Mouse (Mus musculus): Measurements from ENCODE around the gene Usp15. TPM values are rescaled to one million over a fixed set of nuclear protein-coding genes. Genes with fewer than 3 reads are reported as not detected.
A peak's percentile ranks its signal among the peaks of the same experiment; 100 is the strongest.
"Not testable (repeated sequence)": the region's sequence is repeated elsewhere in the genome, so short reads cannot be mapped to it uniquely, and the experiment has no call there.

Usp15 gene
- 77.0 and 77.1 TPM in 2 replicates for polyA plus RNA-seq (2014; fragmentation: Nextera tagmentation; extraction: Ambion mirVana)

GRCm38 (mm10) chr10:123196835-123197559 lies at the start of gene Usp15:
Gene Usp15, minus strand, starts transcription at chr10:123196995.
- H3K27me3 ChIP-seq (ENCODE audit: control insufficient read depth, insufficient read depth, low read length): no peaks in the 10 kb centered on the region
- no peaks in the 10 kb centered on the region for H3K9me3 ChIP-seq (ENCODE audit: control insufficient read depth, low read length)
- peak within 1 kb of the TSS; percentile 95 for H3K4me3 ChIP-seq (ENCODE audit: low read depth, low read length)
- H3K4me2 ChIP-seq (ENCODE audit: low read depth, severe bottlenecking): peak within 1 kb of the TSS; percentile 59
- H3K9ac ChIP-seq (ENCODE audit: low read length): peak within 1 kb of the TSS; percentile 85
- peak within 1 kb of the TSS; percentile 85 for H3K27ac ChIP-seq (replicated peaks; ENCODE audit: low read depth, low read length)
- 0% methylated on average over 38 of the region's 66 CpGs for WGBS
- ATAC-seq (ENCODE audit: insufficient number of reproducible peaks, low FRiP score, low TSS enrichment, low read depth): peak; percentile 89
- peak; percentile 94 for DNase-seq (ENCODE audit: low spot score)
- no peaks in the 10 kb centered on the region for H3K36me3 ChIP-seq (ENCODE audit: control insufficient read depth, insufficient read depth, low read length)
- H3K4me1 ChIP-seq (ENCODE audit: control insufficient read depth, insufficient read depth, low read length): no peaks in the 10 kb centered on the region

GRCm38 (mm10) chr10:123229420-123229819 lies 32.6 kb upstream of the Usp15 start:
- Histone ChIP-seq H3K9me3 (ENCODE audit: control insufficient read depth, low read length) (no peaks in the 10 kb centered on the region), H3K4me1 (ENCODE audit: control insufficient read depth, insufficient read depth, low read length) (no peaks in the 10 kb centered on the region), H3K27ac (replicated peaks; ENCODE audit: low read depth, low read length) (no peak overlapping the region), H3K27me3 (ENCODE audit: control insufficient read depth, insufficient read depth, low read length) (no peaks in the 10 kb centered on the region), H3K9ac (ENCODE audit: low read length) (no peak overlapping the region), H3K4me3 (ENCODE audit: low read depth, low read length) (no peak overlapping the region), H3K36me3 (ENCODE audit: control insufficient read depth, insufficient read depth, low read length) (no peaks in the 10 kb centered on the region), H3K4me2 (ENCODE audit: low read depth, severe bottlenecking) (no peak overlapping the region)
- DNase-seq (ENCODE audit: low spot score): no peak
- WGBS: 93% methylated on average over 5 of the region's 5 CpGs
- no peak for ATAC-seq (ENCODE audit: insufficient number of reproducible peaks, low FRiP score, low TSS enrichment, low read depth)

GRCm38 (mm10) chr10:123222785-123223184 lies 26.0 kb upstream of the Usp15 start:
- no peak overlapping the region for H3K9ac ChIP-seq (ENCODE audit: low read length)
- H3K27me3 ChIP-seq (ENCODE audit: control insufficient read depth, insufficient read depth, low read length): no peaks in the 10 kb centered on the region
- H3K36me3 ChIP-seq (ENCODE audit: control insufficient read depth, insufficient read depth, low read length): no peaks in the 10 kb centered on the region
- WGBS: 86% methylated on average over 5 of the region's 5 CpGs
- H3K4me3 ChIP-seq (ENCODE audit: low read depth, low read length): no peak overlapping the region
- H3K4me2 ChIP-seq (ENCODE audit: low read depth, severe bottlenecking): no peak overlapping the region
- no peak overlapping the region for H3K27ac ChIP-seq (replicated peaks; ENCODE audit: low read depth, low read length)
- DNase-seq (ENCODE audit: low spot score) (no peak), ATAC-seq (ENCODE audit: insufficient number of reproducible peaks, low FRiP score, low TSS enrichment, low read depth) (no peak)
- H3K9me3 ChIP-seq (ENCODE audit: control insufficient read depth, low read length): no peaks in the 10 kb centered on the region
- H3K4me1 ChIP-seq (ENCODE audit: control insufficient read depth, insufficient read depth, low read length): no peaks in the 10 kb centered on the region

- H3K27me3 ChIP-seq (ENCODE audit: control insufficient read depth, insufficient read depth, low read length): no peaks in the 10 kb centered on the region
- H3K36me3 ChIP-seq (ENCODE audit: control insufficient read depth, insufficient read depth, low read length): no peaks in the 10 kb centered on the region
- no peaks in the 10 kb centered on the region for H3K4me1 ChIP-seq (ENCODE audit: control insufficient read depth, insufficient read depth, low read length)
- ATAC-seq (ENCODE audit: insufficient number of reproducible peaks, low FRiP score, low TSS enrichment, low read depth): no peak
- H3K4me2 ChIP-seq (ENCODE audit: low read depth, severe bottlenecking): no peak overlapping the region
- H3K9ac ChIP-seq (ENCODE audit: low read length): no peak overlapping the region
- H3K27ac ChIP-seq (replicated peaks; ENCODE audit: low read depth, low read length): no peak overlapping the region
- no peaks in the 10 kb centered on the region for H3K9me3 ChIP-seq (ENCODE audit: control insufficient read depth, low read length)
- no peak for DNase-seq (ENCODE audit: low spot score)
- H3K4me3 ChIP-seq (ENCODE audit: low read depth, low read length): no peak overlapping the region
- WGBS: 73% methylated on average over 8 of the region's 8 CpGs
These were observed 12.7 kb upstream of the Usp15 start for GRCm38 (mm10) chr10:123209517-123209916.

GRCm38 (mm10) chr10:123208336-123208735 lies 11.5 kb upstream of the Usp15 start:
- ATAC-seq (ENCODE audit: insufficient number of reproducible peaks, low FRiP score, low TSS enrichment, low read depth) (no peak), DNase-seq (ENCODE audit: low spot score) (no peak)
- H3K27me3 ChIP-seq (ENCODE audit: control insufficient read depth, insufficient read depth, low read length): no peaks in the 10 kb centered on the region
- no peaks in the 10 kb centered on the region for H3K4me1 ChIP-seq (ENCODE audit: control insufficient read depth, insufficient read depth, low read length)
- no peaks in the 10 kb centered on the region for H3K9me3 ChIP-seq (ENCODE audit: control insufficient read depth, low read length)
- H3K36me3 ChIP-seq (ENCODE audit: control insufficient read depth, insufficient read depth, low read length): no peaks in the 10 kb centered on the region
- no peak overlapping the region for H3K27ac ChIP-seq (replicated peaks; ENCODE audit: low read depth, low read length)
- no peak overlapping the region for H3K4me3 ChIP-seq (ENCODE audit: low read depth, low read length)
- no peak overlapping the region for H3K9ac ChIP-seq (ENCODE audit: low read length)
- 93% methylated on average over 9 of the region's 9 CpGs for WGBS
- no peak overlapping the region for H3K4me2 ChIP-seq (ENCODE audit: low read depth, severe bottlenecking)

GRCm38 (mm10) chr10:123206074-123206473 lies 9.3 kb upstream of the Usp15 start:
- ATAC-seq (ENCODE audit: insufficient number of reproducible peaks, low FRiP score, low TSS enrichment, low read depth) (no peak), DNase-seq (ENCODE audit: low spot score) (no peak)
- Histone ChIP-seq H3K9ac (ENCODE audit: low read length) (no peak overlapping the region), H3K4me3 (ENCODE audit: low read depth, low read length) (no peak overlapping the region), H3K4me1 (ENCODE audit: control insufficient read depth, insufficient read depth, low read length) (no peaks in the 10 kb centered on the region), H3K36me3 (ENCODE audit: control insufficient read depth, insufficient read depth, low read length) (no peaks in the 10 kb centered on the region), H3K4me2 (ENCODE audit: low read depth, severe bottlenecking) (no peak overlapping the region), H3K27ac (replicated peaks; ENCODE audit: low read depth, low read length) (no peak overlapping the region), H3K27me3 (ENCODE audit: control insufficient read depth, insufficient read depth, low read length) (no peaks in the 10 kb centered on the region), H3K9me3 (ENCODE audit: control insufficient read depth, low read length) (no peaks in the 10 kb centered on the region)
- WGBS: 86% methylated on average over 6 of the region's 6 CpGs

GRCm38 (mm10) chr10:123205364-123205763 lies 8.6 kb upstream of the Usp15 start:
- not testable (repeated sequence) for DNase-seq (ENCODE audit: low spot score); H3K4me1 ChIP-seq (ENCODE audit: control insufficient read depth, insufficient read depth, low read length); H3K27me3 ChIP-seq (ENCODE audit: control insufficient read depth, insufficient read depth, low read length); ATAC-seq (ENCODE audit: insufficient number of reproducible peaks, low FRiP score, low TSS enrichment, low read depth); H3K9ac ChIP-seq (ENCODE audit: low read length); H3K4me2 ChIP-seq (ENCODE audit: low read depth, severe bottlenecking); H3K9me3 ChIP-seq (ENCODE audit: control insufficient read depth, low read length); H3K4me3 ChIP-seq (ENCODE audit: low read depth, low read length); H3K27ac ChIP-seq (replicated peaks; ENCODE audit: low read depth, low read length); H3K36me3 ChIP-seq (ENCODE audit: control insufficient read depth, insufficient read depth, low read length)
- WGBS: 92% methylated on average over 3 of the region's 3 CpGs

GRCm38 (mm10) chr10:123201981-123202758 lies 5.4 kb upstream of the Usp15 start:
- Histone ChIP-seq H3K9me3 (ENCODE audit: control insufficient read depth, low read length) (no peaks in the 10 kb centered on the region), H3K36me3 (ENCODE audit: control insufficient read depth, insufficient read depth, low read length) (no peaks in the 10 kb centered on the region), H3K4me1 (ENCODE audit: control insufficient read depth, insufficient read depth, low read length) (no peaks in the 10 kb centered on the region), H3K4me3 (ENCODE audit: low read depth, low read length) (no peak overlapping the region), H3K27me3 (ENCODE audit: control insufficient read depth, insufficient read depth, low read length) (no peaks in the 10 kb centered on the region), H3K27ac (replicated peaks; ENCODE audit: low read depth, low read length) (no peak overlapping the region), H3K9ac (ENCODE audit: low read length) (no peak overlapping the region), H3K4me2 (ENCODE audit: low read depth, severe bottlenecking) (no peak overlapping the region)
- DNase-seq (ENCODE audit: low spot score) (no peak), ATAC-seq (ENCODE audit: insufficient number of reproducible peaks, low FRiP score, low TSS enrichment, low read depth) (no peak)
- 91% methylated on average over 23 of the region's 23 CpGs for WGBS
